Mouse (Mus musculus): ENCODE measurements around the gene Mrpl54.

DNA sequence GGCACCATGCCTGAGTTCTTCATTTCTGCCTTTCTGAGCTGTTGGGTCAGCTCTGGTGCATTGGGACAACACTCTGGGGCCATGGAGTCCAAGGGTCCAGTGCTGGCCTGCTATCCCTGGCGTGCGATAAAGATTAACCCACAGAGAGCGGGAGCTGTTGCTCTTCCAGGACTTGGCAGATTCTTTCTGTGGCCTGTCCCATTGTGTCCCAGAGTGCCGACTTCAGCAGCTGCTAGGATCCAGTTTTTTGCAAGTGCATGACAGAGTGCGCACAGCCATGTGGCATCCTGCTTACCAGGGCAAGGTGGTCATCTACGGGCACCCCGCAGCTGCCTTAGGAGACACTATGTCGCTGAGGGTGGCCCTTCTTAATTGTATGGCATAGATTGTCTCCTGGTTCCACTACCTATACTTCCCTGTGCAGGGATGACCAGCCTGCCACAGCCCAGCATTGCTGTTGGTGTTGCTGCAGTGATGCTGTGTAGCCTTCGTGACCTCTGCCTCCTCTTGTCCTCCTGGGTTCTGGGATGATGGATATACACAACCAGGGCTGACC is 33.7 kb upstream of the Mrpl54 start:
- TF ChIP-seq NELFE (IDR thresholded peaks at IDR 0.05; ENCODE audit: low read depth, low read length) = no peak
- TF ChIP-seq CTCF (IDR thresholded peaks at IDR 0.05 in 2 of 3, conservative IDR thresholded peaks at IDR 0.05 in 1 of 3; ENCODE audit: control insufficient read depth in 1 of 3, insufficient read depth in 1 of 3, low read depth in 2 of 3, low read length in 3 of 3, poor library complexity in 1 of 3, severe bottlenecking in 1 of 3) = no peak
- no peak for TF ChIP-seq ETS1 (IDR thresholded peaks at IDR 0.05; ENCODE audit: low read depth, low read length)
- no peak for TF ChIP-seq TCF12 (IDR thresholded peaks at IDR 0.05; ENCODE audit: low read depth, low read length)
- TF ChIP-seq POLR2A (IDR thresholded peaks at IDR 0.05; ENCODE audit: control insufficient read depth in 1 of 2, insufficient read depth in 1 of 2, low read depth in 1 of 2, low read length in 2 of 2, poor library complexity in 1 of 2) = no peak
- TF ChIP-seq EP300 (IDR thresholded peaks at IDR 0.05; ENCODE audit: low read depth in 1 of 2, low read length in 2 of 2) = no peak
- no peak for TF ChIP-seq SIN3A (IDR thresholded peaks at IDR 0.05; ENCODE audit: low read length)
- TF ChIP-seq JUND (IDR thresholded peaks at IDR 0.05; ENCODE audit: low read depth, low read length) = no peak
- no peak for TF ChIP-seq GATA1 (IDR thresholded peaks at IDR 0.05; ENCODE audit: low read depth, low read length)
- no peak for TF ChIP-seq HCFC1 (IDR thresholded peaks at IDR 0.05; ENCODE audit: low read depth, low read length)
- no peak for TF ChIP-seq POLR2AphosphoS2 (IDR thresholded peaks at IDR 0.05; ENCODE audit: low read length)
- no peak for TF ChIP-seq ELF1 (IDR thresholded peaks at IDR 0.05; ENCODE audit: low read depth, low read length)
- TF ChIP-seq ZC3H11A (IDR thresholded peaks at IDR 0.05; ENCODE audit: low read depth, low read length) = no peak

All from MEL (cell line).